ENCODE assay signal across 1 mouse cellular context in the genomic region with DNA sequence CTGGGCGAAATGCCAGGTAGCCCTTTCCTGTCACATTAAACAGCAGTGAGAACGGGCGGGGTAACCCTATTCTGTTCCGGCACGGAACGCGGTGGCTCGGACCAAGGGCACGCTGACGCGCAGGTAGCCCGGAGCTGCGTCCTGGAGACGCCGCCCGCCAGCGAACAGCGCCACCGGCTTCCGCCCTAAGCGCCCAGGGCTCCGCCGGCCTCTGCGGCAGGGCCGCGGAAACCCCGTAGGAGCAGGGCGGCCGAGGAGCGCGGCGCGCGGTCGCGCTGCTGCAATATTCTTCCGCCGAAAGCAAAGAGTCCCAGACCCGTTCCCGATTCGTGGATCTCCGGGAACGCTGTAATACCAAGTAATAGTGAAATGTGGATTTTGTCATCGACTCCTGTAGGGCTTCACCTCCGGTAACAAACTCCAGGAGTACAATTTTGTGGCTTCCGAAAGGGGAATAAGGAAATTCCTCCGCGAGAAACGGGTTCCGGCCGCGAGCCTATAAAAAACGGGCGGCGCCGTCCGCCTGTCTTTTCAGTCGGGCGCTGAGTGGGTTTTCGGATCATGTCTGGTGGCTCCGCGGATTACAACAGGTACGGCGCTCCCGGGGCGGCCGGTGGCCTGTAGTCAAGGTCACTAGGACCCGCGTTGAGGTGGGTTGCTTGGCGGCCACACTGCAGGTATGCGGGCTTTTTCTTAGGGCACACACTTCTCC.
TF ChIP-seq lines count a peak whose summit lies in the region.

A gene (plus strand): TSS at position 214 of the 712 bp plus-strand sequence.

TF ChIP-seq in CH12.LX, 34 proteins besides CTCF, POLR2A, EP300 and RAD21 (continued from another document):
- TF ChIP-seq SMC3 (IDR thresholded peaks at IDR 0.05; ENCODE audit: low read depth, low read length) (peak; percentile 16; the same call in 1 of the 2 replicates), USF2 (conservative IDR thresholded peaks at IDR 0.05; ENCODE audit: low read depth, low read length) (peak; percentile 11; the same call in 1 of the 2 replicates), ELF1 (IDR thresholded peaks at IDR 0.05; ENCODE audit: low read depth, low read length) (peak; percentile 94), MXI1 (IDR thresholded peaks at IDR 0.05; ENCODE audit: low read depth, low read length) (peak; percentile 90), IRF4 (IDR thresholded peaks at IDR 0.05; ENCODE audit: low read depth, low read length) (peak; percentile 94), JUND (conservative IDR thresholded peaks at IDR 0.05; ENCODE audit: low read depth, low read length) (peak; percentile 63; the same call in 1 of the 2 replicates), MAX (IDR thresholded peaks at IDR 0.05; ENCODE audit: low read length) (peak; percentile 95), ZKSCAN1 (IDR thresholded peaks at IDR 0.05; ENCODE audit: borderline replicate concordance, low read depth, low read length) (no peak; the same call in 1 of the 2 replicates), CHD1 (IDR thresholded peaks at IDR 0.05; ENCODE audit: low read depth, low read length) (no peak; the same call in 1 of the 2 replicates), TBP (conservative IDR thresholded peaks at IDR 0.05; ENCODE audit: low read depth, low read length) (peak; percentile 98), GABPA (IDR thresholded peaks at IDR 0.05; ENCODE audit: insufficient replicate concordance, low read depth, low read length) (peak; percentile 67; the same call in 1 of the 2 replicates), SIN3A (IDR thresholded peaks at IDR 0.05; ENCODE audit: low read length) (peak; percentile 91), UBTF (IDR thresholded peaks at IDR 0.05; ENCODE audit: low read depth, low read length) (peak; percentile 97), ZMIZ1 (IDR thresholded peaks at IDR 0.05; ENCODE audit: low read depth, low read length) (peak; percentile 99), POLR2AphosphoS2 (IDR thresholded peaks at IDR 0.05; ENCODE audit: low read depth, low read length) (peak; percentile 98), RCOR1 (conservative IDR thresholded peaks at IDR 0.05; ENCODE audit: low read depth, low read length) (peak; percentile 84), BHLHE40 (IDR thresholded peaks at IDR 0.05; ENCODE audit: low read depth, low read length) (peak; percentile 59; the same call in 1 of the 2 replicates), MEF2A (IDR thresholded peaks at IDR 0.05; ENCODE audit: borderline replicate concordance, low read depth, low read length) (peak; percentile 96), NRF1 (IDR thresholded peaks at IDR 0.05; ENCODE audit: low read depth, low read length) (peak; percentile 72), NELFE (IDR thresholded peaks at IDR 0.05; ENCODE audit: low read depth, low read length) (peak; percentile 100), PAX5 (IDR thresholded peaks at IDR 0.05; ENCODE audit: low read length) (no peak), TCF12 (IDR thresholded peaks at IDR 0.05; ENCODE audit: low read depth, low read length) (peak; percentile 93), ETS1 (conservative IDR thresholded peaks at IDR 0.05; ENCODE audit: low read depth, low read length) (peak; percentile 39), JUN (IDR thresholded peaks at IDR 0.05; ENCODE audit: insufficient read depth, low read depth, low read length) (no peak), MAZ (IDR thresholded peaks at IDR 0.05; ENCODE audit: low read depth, low read length) (peak; percentile 78), ZNF384 (IDR thresholded peaks at IDR 0.05; ENCODE audit: low read depth, low read length) (peak; percentile 57; the same call in 1 of the 2 replicates), ZC3H11A (IDR thresholded peaks at IDR 0.05; ENCODE audit: low read depth, low read length) (no peak), E2F4 (IDR thresholded peaks at IDR 0.05; ENCODE audit: insufficient replicate concordance, low read depth, low read length) (peak; percentile 95), HCFC1 (IDR thresholded peaks at IDR 0.05; ENCODE audit: low read depth, low read length) (peak; percentile 92), MAFK (IDR thresholded peaks at IDR 0.05; ENCODE audit: insufficient replicate concordance, low read length) (0 out of 2 replicates have a peak, but pooled peaks have one; percentile 45)
